Mouse (Mus musculus) layer of hippocampus, postnatal 14 days (tissue): ENCODE measurements around the gene Stk36. TPM values are rescaled to one million over a fixed set of nuclear protein-coding genes. Genes with fewer than 3 reads are reported as not detected.

Source experiments
- DNase-seq, 2 experiments: peaks; one replicate each; pipeline ENCODE4 v3.0.0; 2021 to 2022; ENCODE audit warnings: low spot score in 2 of 2, mixed read lengths in 1 of 2
- microRNA-seq, 2 experiments: library from miRNA; unstranded; fragments of <30 nt; microRNA quantifications; one replicate each; pipeline ENCODE4 v1.2.0; 2021
- total RNA-seq, 2 experiments: library from RNA; stranded (reverse); gene quantifications; 2 replicates each; pipeline ENCODE4 v1.2.3; 2021

The Stk36 gene
- total RNA-seq, 2 experiments from 2014 or later, result 6.2 to 7.3 TPM

DNA sequence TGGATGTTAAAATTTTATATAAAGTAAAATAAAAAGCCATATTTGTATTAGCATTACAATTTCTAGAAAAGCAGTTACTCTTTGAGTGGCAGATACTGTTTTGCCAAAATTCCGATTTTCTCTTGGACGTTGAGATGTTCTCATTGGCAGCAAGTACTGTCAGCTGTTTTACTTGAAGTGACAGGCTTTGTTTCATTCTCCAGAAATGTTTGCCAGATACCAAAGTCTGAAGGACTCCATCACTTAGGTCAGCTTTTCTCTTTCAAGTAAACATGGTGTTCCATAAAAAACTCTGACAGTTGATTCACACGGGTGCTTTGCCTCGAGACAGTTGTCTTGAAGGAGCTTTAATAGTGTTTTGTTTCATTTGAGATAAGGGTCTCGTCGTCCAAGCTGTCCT, 63.9 kb downstream of the Stk36 start:
- peak in 1 of 2 experiments; percentile 26 for DNase-seq

DNA sequence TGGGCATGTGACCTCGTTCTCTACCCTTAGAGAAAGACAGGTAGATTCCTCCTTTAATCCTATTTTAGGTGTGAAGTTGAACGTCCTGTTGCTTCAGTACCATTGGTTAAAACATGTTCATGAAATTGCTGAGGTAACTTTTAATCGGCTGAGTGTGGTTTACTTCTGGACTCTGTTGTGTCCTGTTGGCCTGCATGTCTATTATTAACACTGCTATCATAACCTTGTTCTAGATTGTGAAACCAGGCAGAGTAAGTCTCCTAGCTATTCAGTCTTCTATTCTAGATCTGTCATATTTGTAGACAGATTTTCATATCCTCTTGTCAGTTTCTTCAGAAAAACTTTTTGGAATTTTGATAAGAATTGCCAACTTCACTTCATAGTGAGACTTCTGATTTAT, 67.1 kb downstream of the Stk36 start:
- no peak for DNase-seq

DNA sequence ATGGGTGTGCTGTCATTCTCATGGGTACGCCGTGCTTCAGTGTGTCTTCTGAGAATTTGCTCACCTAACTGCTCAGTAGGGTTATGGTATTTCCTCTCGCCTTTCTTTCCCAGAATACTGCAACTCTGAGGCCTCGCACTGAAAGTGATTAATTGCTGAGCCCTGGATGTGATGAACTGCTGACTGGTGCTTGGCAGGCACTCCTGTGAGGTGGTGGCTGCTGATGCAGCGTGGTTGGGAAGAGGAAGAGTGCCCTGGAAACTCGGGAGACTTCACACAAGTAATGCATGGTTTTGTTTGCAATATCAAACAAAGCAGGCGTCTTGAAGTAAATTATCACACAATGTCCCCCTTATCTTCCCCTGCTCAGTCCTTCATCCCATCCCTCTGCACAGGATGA, 71.5 kb downstream of the Stk36 start:
- no peak for DNase-seq

DNA sequence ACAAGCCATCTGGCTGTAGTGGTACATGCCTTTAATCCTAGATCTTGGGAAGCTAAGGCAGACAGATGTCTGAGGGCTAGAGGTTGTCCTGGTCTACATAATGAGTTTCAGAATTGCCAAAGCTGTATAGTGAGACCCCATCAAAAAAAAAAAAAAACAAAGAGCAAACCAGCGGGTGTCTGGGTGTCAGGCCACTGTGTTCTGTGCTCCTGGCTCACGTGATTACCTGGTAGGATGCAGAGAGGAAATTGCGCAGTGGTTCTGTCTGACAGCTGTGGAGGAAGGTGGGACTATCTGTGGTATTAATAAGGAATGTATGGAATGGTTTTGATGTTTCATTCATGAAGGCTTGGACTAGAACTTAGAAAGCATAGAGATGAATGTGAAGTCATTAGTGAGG, 75.6 kb downstream of the Stk36 start:
- no peak for DNase-seq

- DNase-seq, result no peak
These were observed 76.6 kb downstream of the Stk36 start for GRCm38 (mm10) chr1:74677843-74678242.

Small RNA genes lying within 50 kb of the gene (microRNA-seq; reads per million reads assigned to microRNA genes)
- gene Gm25035, result 0 reads per million in 2 experiments

Other genes starting within 250 kb of the Stk36 start
- gene Catip, start 239.3 kb upstream of the Stk36 start, total RNA-seq, result 1 to 10 TPM; 1.1 to 1.8 TPM
- gene Slc11a1, start 226.2 kb upstream of the Stk36 start, total RNA-seq, result 1 to 10 TPM; 1.6 to 5.3 TPM
- gene Ctdsp1, start 209.9 kb upstream of the Stk36 start, total RNA-seq, result 10 to 100 TPM; 23.8 to 28.2 TPM
- 1 to 10 TPM in 1 of 2 experiments, under 1 TPM in 1; 0.62 to 1.2 TPM for gene Vil1, start 192.1 kb upstream of the Stk36 start, total RNA-seq
- gene Cnot9, start 95.4 kb upstream of the Stk36 start, total RNA-seq, result 10 to 100 TPM; 30.5 to 33.4 TPM
- 10 to 100 TPM; 19.4 to 19.9 TPM for gene Plcd4, start 58.6 kb upstream of the Stk36 start, total RNA-seq
- 10 to 100 TPM; 21.6 to 21.7 TPM for gene Usp37, start 57.2 kb upstream of the Stk36 start, total RNA-seq
- 10 to 100 TPM; 24.0 to 25.5 TPM for gene Zfp142, start 13.2 kb upstream of the Stk36 start, total RNA-seq
- 10 to 100 TPM; 22.6 to 25.7 TPM for gene Bcs1l, start 13.2 kb upstream of the Stk36 start, total RNA-seq
- gene Rnf25, start within 50 bp of the Stk36 start, total RNA-seq, result 10 to 100 TPM; 50.9 to 51.6 TPM
- 10 to 100 TPM; 23.3 to 23.8 TPM for gene Ttll4, start 60.3 kb downstream of the Stk36 start, total RNA-seq
- 1 to 10 TPM; 1.1 to 2.6 TPM for gene Cyp27a1, start 112.1 kb downstream of the Stk36 start, total RNA-seq
- gene Prkag3, start 147.8 kb downstream of the Stk36 start, total RNA-seq, result under 1 TPM; 0.14 to 0.55 TPM
- gene Wnt6, start 170.4 kb downstream of the Stk36 start, total RNA-seq, result under 1 TPM; 0.43 to 0.58 TPM
- gene Wnt10a, start 190.1 kb downstream of the Stk36 start, total RNA-seq, result 1 to 10 TPM; 1.9 to 2.0 TPM